Mouse (Mus musculus) CH12.LX (cell line): ENCODE measurements at regions not wholly inside any gene's neighbourhood (a gene's known extent, or its start where the extent isn't known, plus 50 kb on each side); places are given as distances from the start of the nearest gene placed in this dataset.

Experiments used
- DNase-seq: peaks from one replicate; pipeline ENCODE4 v3.0.0-alpha.2; 2013; ENCODE audit errors: extremely low read depth
- H3K27ac ChIP-seq: 2 replicates; pipeline ENCODE4 v1.5.1; 2012; ENCODE audit warnings: low read depth, mild to moderate bottlenecking, control low read depth, moderate library complexity; ENCODE audit not compliant: insufficient read depth
- H3K27me3 ChIP-seq: replicated peaks from 2 replicates; pipeline ENCODE3; 2012; ENCODE audit warnings: inconsistent platforms
- H3K36me3 ChIP-seq, 2 experiments: replicated peaks in 1 of 2; 2 replicates each; pipeline versions ENCODE3 to v1.6.1; 2012; ENCODE audit warnings: inconsistent platforms in 1 of 2, low read length in 1 of 2, mild to moderate bottlenecking in 1 of 2, mixed read lengths in 1 of 2, moderate library complexity in 1 of 2; ENCODE audit not compliant: control insufficient read depth in 1 of 2, insufficient read depth in 1 of 2
- H3K4me1 ChIP-seq, 2 experiments: 2 replicates each; pipeline ENCODE4 v1.6.1; 2012; ENCODE audit warnings: inconsistent platforms in 1 of 2, moderate library complexity in 1 of 2; ENCODE audit not compliant: insufficient read depth in 2 of 2, control insufficient read depth in 1 of 2
- H3K4me2 ChIP-seq: 2 replicates; pipeline ENCODE4 v1.6.1; 2012; ENCODE audit warnings: low read depth, mild to moderate bottlenecking, control low read depth; ENCODE audit not compliant: poor library complexity, insufficient read depth, severe bottlenecking
- H3K4me3 ChIP-seq, 3 experiments: fragments of 150-350 bp in 1 of 3; sonication (generic) in 1 of 3; replicated peaks in 1 of 3; 2 replicates each; pipeline versions ENCODE3 to v1.5.1; 2011 to 2012; ENCODE audit warnings: low read depth in 2 of 3, low read length in 2 of 3, mild to moderate bottlenecking in 2 of 3, moderate library complexity in 2 of 3, control low read depth in 1 of 3, improper control_type of control experiment in 1 of 3, inconsistent platforms in 1 of 3, mixed read lengths in 1 of 3; ENCODE audit not compliant: poor library complexity in 1 of 3
- H3K79me2 ChIP-seq: replicated peaks from 2 replicates; pipeline ENCODE4 v1.6.1; 2012; ENCODE audit warnings: mild to moderate bottlenecking, moderate library complexity; ENCODE audit not compliant: control insufficient read depth, poor library complexity, insufficient read depth, severe bottlenecking; ENCODE audit errors: extremely low read depth
- H3K9ac ChIP-seq: 2 replicates; pipeline ENCODE4 v1.6.1; 2012; ENCODE audit warnings: low read depth, mild to moderate bottlenecking, control low read depth, moderate library complexity; ENCODE audit not compliant: insufficient read depth
- H3K9me3 ChIP-seq: replicated peaks from 2 replicates; pipeline ENCODE3; 2012; ENCODE audit warnings: low read length, inconsistent platforms, mixed read lengths
- BHLHE40 ChIP-seq: IDR thresholded peaks from 2 replicates; pipeline ENCODE4 v1.6.1; 2011; ENCODE audit warnings: mild to moderate bottlenecking, low read depth, low read length, improper control_type of control experiment
- ELF1 ChIP-seq: IDR thresholded peaks from 2 replicates; pipeline ENCODE4 v1.6.1; 2014; ENCODE audit warnings: low read depth, mild to moderate bottlenecking, inconsistent platforms, low read length, improper control_type of control experiment
- EP300 ChIP-seq: IDR thresholded peaks from 2 replicates; pipeline ENCODE4 v1.6.1; 2011; ENCODE audit warnings: low read length, improper control_type of control experiment
- ETS1 ChIP-seq: conservative IDR thresholded peaks from 2 replicates; pipeline ENCODE4 v1.6.1; 2012; ENCODE audit warnings: low read depth, mild to moderate bottlenecking, inconsistent platforms, low read length, improper control_type of control experiment, moderate library complexity
- GABPA ChIP-seq: IDR thresholded peaks from 2 replicates; pipeline ENCODE4 v1.6.1; 2012; ENCODE audit warnings: low read depth, low read length, improper control_type of control experiment, inconsistent platforms; ENCODE audit not compliant: insufficient replicate concordance
- HCFC1 ChIP-seq: IDR thresholded peaks from 2 replicates; pipeline ENCODE4 v1.6.1; 2012; ENCODE audit warnings: low read depth, mild to moderate bottlenecking, inconsistent platforms, low read length, improper control_type of control experiment
- IRF4 ChIP-seq: IDR thresholded peaks from 2 replicates; pipeline ENCODE4 v1.6.1; 2014; ENCODE audit warnings: low read depth, mild to moderate bottlenecking, inconsistent platforms, low read length, improper control_type of control experiment
- KAT2A ChIP-seq: IDR thresholded peaks from 2 replicates; pipeline ENCODE4 v1.6.1; 2012; ENCODE audit warnings: low read length, improper control_type of control experiment, inconsistent platforms; ENCODE audit not compliant: insufficient replicate concordance
- MAFK ChIP-seq: IDR thresholded peaks from 2 replicates; pipeline ENCODE4 v1.6.1; 2011; ENCODE audit warnings: low read length, improper control_type of control experiment; ENCODE audit not compliant: insufficient replicate concordance
- MEF2A ChIP-seq: IDR thresholded peaks from 2 replicates; pipeline ENCODE4 v1.6.1; 2014; ENCODE audit warnings: low read depth, mild to moderate bottlenecking, inconsistent platforms, low read length, improper control_type of control experiment, borderline replicate concordance
- NELFE ChIP-seq: IDR thresholded peaks from 2 replicates; pipeline ENCODE4 v1.6.1; 2011; ENCODE audit warnings: low read depth, low read length, improper control_type of control experiment
- PAX5 ChIP-seq: IDR thresholded peaks from 2 replicates; pipeline ENCODE4 v1.6.1; 2012; ENCODE audit warnings: low read length, inconsistent platforms, mixed read lengths
- POLR2AphosphoS2 ChIP-seq: IDR thresholded peaks from 2 replicates; pipeline ENCODE4 v1.6.1; 2011; ENCODE audit warnings: low read depth, low read length, improper control_type of control experiment
- RCOR1 ChIP-seq: conservative IDR thresholded peaks from 2 replicates; pipeline ENCODE4 v1.6.1; 2012; ENCODE audit warnings: low read depth, mild to moderate bottlenecking, inconsistent platforms, low read length, improper control_type of control experiment
- SIN3A ChIP-seq: IDR thresholded peaks from 2 replicates; pipeline ENCODE4 v1.6.1; 2012; ENCODE audit warnings: low read length, improper control_type of control experiment, inconsistent platforms
- SMC3 ChIP-seq: IDR thresholded peaks from 2 replicates; pipeline ENCODE4 v1.6.1; 2011; ENCODE audit warnings: low read depth, low read length, improper control_type of control experiment
- TCF12 ChIP-seq: IDR thresholded peaks from 2 replicates; pipeline ENCODE4 v1.6.1; 2014; ENCODE audit warnings: low read depth, mild to moderate bottlenecking, inconsistent platforms, low read length, improper control_type of control experiment
- UBTF ChIP-seq: IDR thresholded peaks from 2 replicates; pipeline ENCODE4 v1.6.1; 2012; ENCODE audit warnings: low read depth, mild to moderate bottlenecking, inconsistent platforms, low read length, improper control_type of control experiment, moderate library complexity
- USF1 ChIP-seq: IDR thresholded peaks from 2 replicates; pipeline ENCODE4 v1.6.1; 2014; ENCODE audit warnings: low read depth, mild to moderate bottlenecking, inconsistent platforms, low read length, improper control_type of control experiment
- ZC3H11A ChIP-seq: IDR thresholded peaks from 2 replicates; pipeline ENCODE4 v1.6.1; 2012; ENCODE audit warnings: low read depth, mild to moderate bottlenecking, inconsistent platforms, low read length, improper control_type of control experiment
- ZKSCAN1 ChIP-seq: IDR thresholded peaks from 2 replicates; pipeline ENCODE4 v1.6.1; 2012; ENCODE audit warnings: low read depth, inconsistent platforms, low read length, improper control_type of control experiment, borderline replicate concordance
- ZMIZ1 ChIP-seq: IDR thresholded peaks from 2 replicates; pipeline ENCODE4 v1.6.1; 2012; ENCODE audit warnings: low read depth, mild to moderate bottlenecking, inconsistent platforms, low read length, improper control_type of control experiment
- ZNF384 ChIP-seq: IDR thresholded peaks from 2 replicates; pipeline ENCODE4 v1.6.1; 2012; ENCODE audit warnings: low read depth, low read length, improper control_type of control experiment, inconsistent platforms
- dilution Hi-C: fragments of 300-500 bp; cut with MboI; formaldehyde crosslinking; loops from 2 replicates; pipeline ENCODE4 v1.14.3; 2020; ENCODE audit warnings: low sequenced_read_pairs; ENCODE audit not compliant: extremely low pct_unique_long_range_greater_than_20kb, extremely low pct_ligation_motif_present
- in situ Hi-C: fragments of 300-500 bp; cut with MboI; formaldehyde crosslinking; loops from 3 replicates; pipeline ENCODE4 v1.14.3; 2019; ENCODE audit warnings: low sequenced_read_pairs, low pct_ligation_motif_present, low pct_unique_long_range_greater_than_20kb, mixed read lengths

DNA sequence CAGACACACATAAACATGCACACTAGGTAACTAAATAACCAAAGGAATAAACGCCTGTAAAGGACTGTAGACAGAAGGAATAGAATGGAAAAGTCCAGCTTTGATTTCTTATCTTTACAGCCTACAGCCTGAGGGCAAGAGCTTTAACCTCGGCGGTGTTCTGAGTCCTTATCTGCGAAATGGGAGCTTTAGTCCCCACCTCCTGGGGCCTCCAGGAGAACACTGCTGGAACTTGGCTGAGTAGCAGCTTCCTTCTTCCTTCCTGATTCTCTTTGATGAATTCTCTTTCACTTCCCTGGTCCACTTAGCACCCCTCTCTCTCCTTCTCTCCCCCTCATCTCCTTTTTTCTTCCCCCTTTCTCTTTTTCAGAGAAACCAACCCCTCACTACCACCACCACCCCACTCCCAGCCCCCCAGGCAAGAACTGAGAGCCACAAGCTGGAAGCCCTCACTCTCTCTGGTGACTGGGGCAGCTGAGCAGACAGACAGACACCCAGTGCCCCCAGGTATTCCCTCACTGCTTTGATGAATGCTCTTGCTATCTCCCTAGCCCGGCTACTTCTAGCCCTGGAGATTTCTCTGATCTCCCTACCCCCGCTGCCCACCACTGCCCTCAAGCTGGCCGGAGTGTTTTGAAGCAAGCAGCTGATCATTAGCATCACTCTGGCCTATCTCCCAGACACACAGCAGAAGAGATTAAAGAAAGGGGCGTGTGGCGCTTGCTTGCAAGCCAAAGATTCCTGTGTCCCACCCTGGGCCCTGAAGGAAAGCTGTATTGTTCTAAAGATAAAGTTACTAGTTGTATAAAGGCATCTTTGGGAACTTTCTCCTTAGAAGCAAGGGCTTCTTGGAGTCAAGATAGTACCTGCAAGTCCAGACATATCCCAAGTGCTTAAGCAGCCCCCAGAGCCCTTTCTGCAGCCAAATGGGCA lies 81.9 kb upstream of the Tbx3 start:
- H3K4me3 ChIP-seq: no peak overlapping the region
- no peaks in the 10 kb centered on the region for H3K27me3 ChIP-seq
- no peak for TF ChIP-seq ZKSCAN1
- no peak for TF ChIP-seq POLR2AphosphoS2
- TF ChIP-seq MAFK: no peak
- no peak for TF ChIP-seq SIN3A
- TF ChIP-seq TCF12: no peak
- no peak for TF ChIP-seq ZMIZ1
- no peak for TF ChIP-seq BHLHE40
- no peak for TF ChIP-seq ZC3H11A
- no peak for TF ChIP-seq ETS1
- TF ChIP-seq EP300: no peak
- no peaks in the 10 kb centered on the region for H3K4me1 ChIP-seq
- in situ Hi-C loops (no loop called here), dilution Hi-C loops (no loop called here)
- H3K4me2 ChIP-seq: no peak overlapping the region
- H3K36me3 ChIP-seq: no peaks in the 10 kb centered on the region
- no peak for DNase-seq
- H3K27ac ChIP-seq: no peak overlapping the region
- peaks cover 76% of the 10 kb centered on the region for H3K9me3 ChIP-seq
- H3K9ac ChIP-seq: no peak overlapping the region
- no peaks in the 10 kb centered on the region for H3K79me2 ChIP-seq

GRCm38 (mm10) chr5:119591271-119591670 lies 79.2 kb upstream of the Tbx3 start:
- dilution Hi-C loops: no loop called here
- Histone ChIP-seq H3K79me2 (no peaks in the 10 kb centered on the region), H3K9me3 (peaks cover 80% of the 10 kb centered on the region), H3K4me3 (no peak overlapping the region), H3K4me2 (no peak overlapping the region), H3K9ac (no peak overlapping the region), H3K27ac (no peak overlapping the region), H3K27me3 (no peaks in the 10 kb centered on the region), H3K36me3 (no peaks in the 10 kb centered on the region), H3K4me1 (no peaks in the 10 kb centered on the region)
- no peak for DNase-seq
- in situ Hi-C loops: no loop called here
- no peak for TF ChIP-seq TCF12
- TF ChIP-seq ZNF384: no peak
- no peak for TF ChIP-seq ELF1
- TF ChIP-seq USF1: no peak
- no peak for TF ChIP-seq PAX5
- TF ChIP-seq IRF4: no peak
- TF ChIP-seq BHLHE40: no peak
- TF ChIP-seq HCFC1: no peak
- TF ChIP-seq SMC3: no peak
- no peak for TF ChIP-seq SIN3A
- TF ChIP-seq KAT2A: no peak
- TF ChIP-seq GABPA: no peak
- TF ChIP-seq UBTF: no peak
- no peak for TF ChIP-seq MAFK
- TF ChIP-seq ETS1: no peak
- TF ChIP-seq POLR2AphosphoS2: no peak
- TF ChIP-seq ZMIZ1: no peak
- TF ChIP-seq RCOR1: no peak
- no peak for TF ChIP-seq MEF2A
- no peak for TF ChIP-seq NELFE
